Mouse (Mus musculus): ENCODE data around the gene Rab44.

- TF ChIP-seq CTCF (IDR thresholded peaks at IDR 0.05; ENCODE audit: borderline replicate concordance, extremely low read depth, insufficient read depth, insufficient read length) (no peak), POLR2A (IDR thresholded peaks at IDR 0.05; ENCODE audit: borderline replicate concordance, extremely low read depth, insufficient read depth, insufficient read length, poor library complexity, severe bottlenecking) (no peak)
These were observed 14.9 kb upstream of the Rab44 start for GRCm38 (mm10) chr17:29099076-29099475.
